In the genomic region with DNA sequence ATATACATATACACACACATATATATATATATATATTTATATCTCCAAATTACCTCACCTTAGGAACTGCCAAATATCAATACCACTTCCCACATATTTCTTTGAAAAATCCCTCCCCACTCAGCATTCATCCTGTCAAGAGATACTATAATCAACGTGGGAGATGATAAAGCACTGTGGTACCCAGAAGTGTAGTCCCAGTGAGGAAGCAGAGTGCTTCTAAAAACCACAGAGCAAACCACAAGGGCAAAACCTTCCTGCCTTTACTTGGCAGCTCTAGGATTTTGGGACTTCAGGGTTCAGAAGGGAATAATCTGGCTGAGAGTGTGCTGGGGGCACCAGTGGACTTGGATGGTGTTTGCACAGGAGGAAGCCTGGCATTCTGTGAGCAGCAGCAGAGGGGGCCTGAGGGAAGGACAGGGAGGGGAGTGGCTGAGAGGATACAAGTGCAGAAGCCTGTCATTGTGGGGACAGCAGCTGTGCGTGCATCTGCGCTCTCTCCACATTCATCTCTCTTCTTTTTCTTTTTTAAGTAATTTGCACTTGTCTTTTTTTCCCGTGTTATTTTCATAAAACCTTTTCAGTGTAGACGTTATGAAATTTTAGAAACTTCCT, we compare ENCODE assay signal across 18 mouse cellular contexts. TPM values are rescaled to one million over a fixed set of nuclear protein-coding genes. Genes with fewer than 3 reads are reported as not detected.
DNase-seq lines count a peak whose midpoint lies in the region; ATAC-seq lines count a peak whose summit lies in the region.
"Had no signal": no experiment of that assay in that cellular context is flagged by ENCODE, and none has a peak within 500 bp of the region (broad histone marks: within the 10 kb centered on the region; RNA-seq: fewer than 3 reads in every experiment).

No protein-coding gene starts in this region.

- ATAC-seq in common myeloid progenitor, adult 5-6 weeks (replicated peaks; ENCODE audit: low read depth, poor library complexity, severe bottlenecking), result peak; percentile 85
- peak; percentile 46 for ATAC-seq in megakaryocyte progenitor cell, adult 5-6 weeks (replicated peaks; ENCODE audit: poor library complexity)
- ATAC-seq: forebrain, embryonic 15.5 days; hindbrain, embryonic 16.5 days had no signal

- peak; percentile 30 to 36 for DNase-seq in right cerebral cortex, postnatal 10 days (ENCODE audit: low spot score in 2 of 2)
- DNase-seq in right cerebral cortex, postnatal 14 days, result no peak
- DNase-seq in 416B (ENCODE audit: low read depth), result peak; percentile 13
- no peak for DNase-seq in gastrocnemius, postnatal 36 days
- no peak for DNase-seq in kidney, postnatal 10 days
- no peak for DNase-seq in left cerebral cortex, adult 18-20 months (ENCODE audit: low spot score in 2 of 2)
- DNase-seq: adrenal gland, adult 2 months; adrenal gland, postnatal 25 days; cerebellum, adult 8-10 months; cerebellum, postnatal 14 days; gastrocnemius, postnatal 10 days had no signal

- intact Hi-C loops in gastrocnemius, postnatal 36 days (cut with DNase I), result no loop called here

RNA-seq across cellular contexts. Expression of a gene that starts 24.1 kb away (rescaled TPM):
- not detected in 2 replicates for total RNA-seq in common myeloid progenitor, adult 5-6 weeks (2017)
- not detected in 2 replicates for total RNA-seq in megakaryocyte progenitor cell, adult 5-6 weeks (2015)
- not detected in 2 replicates for total RNA-seq in megakaryocyte progenitor cell, adult 5-6 weeks (2017)
- under 1 TPM; 0.08 to 0.10 TPM for total RNA-seq in gastrocnemius, postnatal 36 days (2021)
- under 1 TPM; 0.21 to 0.28 TPM for total RNA-seq in left cerebral cortex, adult 18-20 months (2021)
- total RNA-seq: adrenal gland, adult 2 months; adrenal gland, postnatal 25 days; ES-E14; heart, adult 8-10 months; heart, postnatal 25 days had no signal

Comparison
In these comparisons a context has a peak if more than half of its experiments do, and no peak if none do; other contexts are left out.
1. DNase-seq: peak in right cerebral cortex, postnatal 10 days (2 of 2) and 416B (single experiment); none in right cerebral cortex, postnatal 14 days (single experiment), gastrocnemius, postnatal 36 days (0 of 2), kidney, postnatal 10 days (single experiment) and left cerebral cortex, adult 18-20 months (0 of 2).